Mouse (Mus musculus): Measurements from ENCODE around the gene Oip5. TPM values are rescaled to one million over a fixed set of nuclear protein-coding genes. Genes with fewer than 3 reads are reported as not detected.
"Not testable (repeated sequence)": the region's sequence is repeated elsewhere in the genome, so short reads cannot be mapped to it uniquely, and the experiment has no call there.

Gene Oip5
- polyA plus RNA-seq, 1 experiment from 2014 or later: 17.0 TPM

GRCm38 (mm10) chr2:119605361-119605973, 12.8 kb downstream of the Oip5 start:
- Histone ChIP-seq H3K9ac (no peak overlapping the region), H3K36me3 (peaks cover 71% of the 10 kb centered on the region), H3K27ac (no peak overlapping the region), H3K4me1 (replicated peaks) (peaks cover 24% of the 10 kb centered on the region), H3K9me3 (replicated peaks) (no peaks in the 10 kb centered on the region), H3K4me3 (no peak overlapping the region), H3K4me2 (no peak overlapping the region), H3K27me3 (no peaks in the 10 kb centered on the region)
- ATAC-seq (replicated peaks; ENCODE audit: insufficient number of reproducible peaks, insufficient read depth, low FRiP score, low read depth): no peak
- WGBS: 83% methylated on average over 6 of the region's 6 CpGs

- Histone ChIP-seq H3K9me3 (replicated peaks) (no peaks in the 10 kb centered on the region), H3K4me2 (no peak overlapping the region), H3K9ac (no peak overlapping the region), H3K36me3 (peaks cover 73% of the 10 kb centered on the region), H3K4me1 (replicated peaks) (peaks cover 24% of the 10 kb centered on the region), H3K27ac (no peak overlapping the region), H3K4me3 (no peak overlapping the region), H3K27me3 (no peaks in the 10 kb centered on the region)
- 25% methylated on average over 2 of the region's 2 CpGs for WGBS
- no peak for ATAC-seq (replicated peaks; ENCODE audit: insufficient number of reproducible peaks, insufficient read depth, low FRiP score, low read depth)
These were observed 14.4 kb downstream of the Oip5 start for GRCm38 (mm10) chr2:119603909-119604308.

GRCm38 (mm10) chr2:119602488-119602887, 15.8 kb downstream of the Oip5 start:
- H3K9me3 ChIP-seq (replicated peaks): no peaks in the 10 kb centered on the region
- WGBS: 33% methylated on average over 1 of the region's 1 CpGs
- peaks cover 32% of the 10 kb centered on the region for H3K4me1 ChIP-seq (replicated peaks)
- H3K36me3 ChIP-seq: peaks cover 70% of the 10 kb centered on the region
- H3K27me3 ChIP-seq: no peaks in the 10 kb centered on the region
- H3K4me3 ChIP-seq: 0 out of 2 replicates have a peak overlapping the region, but pooled peaks have one; percentile 7
- H3K4me2 ChIP-seq: no peak overlapping the region
- H3K27ac ChIP-seq: peak overlapping the region; percentile 29; the same call in 1 of the 2 replicates
- H3K9ac ChIP-seq: no peak overlapping the region
- ATAC-seq (replicated peaks; ENCODE audit: insufficient number of reproducible peaks, insufficient read depth, low FRiP score, low read depth): no peak

GRCm38 (mm10) chr2:119601575-119601974, 16.7 kb downstream of the Oip5 start:
- not testable (repeated sequence) for H3K9me3 ChIP-seq (replicated peaks); H3K4me3 ChIP-seq; H3K27ac ChIP-seq; ATAC-seq (replicated peaks; ENCODE audit: insufficient number of reproducible peaks, insufficient read depth, low FRiP score, low read depth); H3K4me2 ChIP-seq; H3K9ac ChIP-seq; H3K27me3 ChIP-seq
- Histone ChIP-seq H3K36me3 (peaks cover 71% of the 10 kb centered on the region), H3K4me1 (replicated peaks) (peaks cover 38% of the 10 kb centered on the region)
- 49% methylated on average over 3 of the region's 3 CpGs for whole genome bisulfite sequencing

- no peak overlapping the region for H3K4me2 ChIP-seq
- H3K9ac ChIP-seq: no peak overlapping the region
- no peak for ATAC-seq (replicated peaks; ENCODE audit: insufficient number of reproducible peaks, insufficient read depth, low FRiP score, low read depth)
- 77% methylated on average over 4 of the region's 4 CpGs for WGBS
- no peak overlapping the region for H3K27ac ChIP-seq
- peaks cover 71% of the 10 kb centered on the region for H3K36me3 ChIP-seq
- no peaks in the 10 kb centered on the region for H3K27me3 ChIP-seq
- H3K9me3 ChIP-seq (replicated peaks): no peaks in the 10 kb centered on the region
- peaks cover 39% of the 10 kb centered on the region for H3K4me1 ChIP-seq (replicated peaks)
- no peak overlapping the region for H3K4me3 ChIP-seq
These were observed 17.2 kb downstream of the Oip5 start for GRCm38 (mm10) chr2:119601027-119601426.

GRCm38 (mm10) chr2:119596781-119597330, 21.4 kb downstream of the Oip5 start:
- Histone ChIP-seq H3K9me3 (replicated peaks) (no peaks in the 10 kb centered on the region), H3K4me3 (no peak overlapping the region), H3K4me1 (replicated peaks) (peaks cover 37% of the 10 kb centered on the region), H3K4me2 (no peak overlapping the region), H3K27me3 (no peaks in the 10 kb centered on the region), H3K9ac (no peak overlapping the region), H3K36me3 (peaks cover 42% of the 10 kb centered on the region), H3K27ac (no peak overlapping the region)
- ATAC-seq (replicated peaks; ENCODE audit: insufficient number of reproducible peaks, insufficient read depth, low FRiP score, low read depth): no peak
- WGBS: 82% methylated on average over 8 of the region's 8 CpGs

- no peaks in the 10 kb centered on the region for H3K27me3 ChIP-seq
- peak overlapping the region; percentile 76 for H3K9ac ChIP-seq
- H3K4me3 ChIP-seq: peak overlapping the region; percentile 77
- no peak for ATAC-seq (replicated peaks; ENCODE audit: insufficient number of reproducible peaks, insufficient read depth, low FRiP score, low read depth)
- no peaks in the 10 kb centered on the region for H3K9me3 ChIP-seq (replicated peaks)
- peaks cover 35% of the 10 kb centered on the region for H3K36me3 ChIP-seq
- peaks cover 27% of the 10 kb centered on the region for H3K4me1 ChIP-seq (replicated peaks)
- WGBS: 14% methylated on average over 4 of the region's 4 CpGs
- peak overlapping the region; percentile 63 for H3K4me2 ChIP-seq
- peak overlapping the region; percentile 96 for H3K27ac ChIP-seq
These were observed 23.0 kb downstream of the Oip5 start for GRCm38 (mm10) chr2:119595308-119595707.

GRCm38 (mm10) chr2:119594113-119594981, 23.9 kb downstream of the Oip5 start:
- no peaks in the 10 kb centered on the region for H3K27me3 ChIP-seq
- under 1% methylated on average over 61 of the region's 61 CpGs for WGBS

GRCm38 (mm10) chr2:119593765-119594112, 24.5 kb downstream of the Oip5 start:
- Histone ChIP-seq H3K4me1 (replicated peaks) (peaks cover 27% of the 10 kb centered on the region), H3K4me2 (peak overlapping the region; percentile 57), H3K27me3 (no peaks in the 10 kb centered on the region), H3K9ac (peak overlapping the region; percentile 33), H3K4me3 (peak overlapping the region; percentile 77), H3K27ac (peak overlapping the region; percentile 96), H3K9me3 (replicated peaks) (no peaks in the 10 kb centered on the region), H3K36me3 (peaks cover 23% of the 10 kb centered on the region)
- peak; percentile 5; the same call in 1 of the 2 replicates for ATAC-seq (replicated peaks; ENCODE audit: insufficient number of reproducible peaks, insufficient read depth, low FRiP score, low read depth)
- WGBS: 5% methylated on average over 7 of the region's 7 CpGs

More at GRCm38 (mm10) chr2:119594113-119594981, 23.9 kb downstream of the Oip5 start:
- Histone ChIP-seq H3K36me3 (peaks cover 28% of the 10 kb centered on the region), H3K4me2 (peak overlapping the region; percentile 63), H3K9ac (peak overlapping the region; percentile 76), H3K9me3 (replicated peaks) (no peaks in the 10 kb centered on the region), H3K4me1 (replicated peaks) (peaks cover 27% of the 10 kb centered on the region), H3K4me3 (peak overlapping the region; percentile 77), H3K27ac (peak overlapping the region; percentile 96)
- ATAC-seq (replicated peaks; ENCODE audit: insufficient number of reproducible peaks, insufficient read depth, low FRiP score, low read depth): peak; percentile 95

- Histone ChIP-seq H3K4me3 (no peak overlapping the region), H3K27ac (no peak overlapping the region), H3K9me3 (replicated peaks) (no peaks in the 10 kb centered on the region), H3K36me3 (peaks cover 1% of the 10 kb centered on the region), H3K9ac (no peak overlapping the region), H3K27me3 (no peaks in the 10 kb centered on the region), H3K4me2 (no peak overlapping the region), H3K4me1 (replicated peaks) (peaks cover 11% of the 10 kb centered on the region)
- no peak for ATAC-seq (replicated peaks; ENCODE audit: insufficient number of reproducible peaks, insufficient read depth, low FRiP score, low read depth)
- WGBS: 88% methylated on average over 3 of the region's 3 CpGs
These were observed 27.0 kb downstream of the Oip5 start for GRCm38 (mm10) chr2:119591247-119591646.

- Histone ChIP-seq H3K4me1 (replicated peaks) (no peaks in the 10 kb centered on the region), H3K36me3 (no peaks in the 10 kb centered on the region), H3K4me3 (no peak overlapping the region), H3K27me3 (no peaks in the 10 kb centered on the region), H3K4me2 (no peak overlapping the region), H3K27ac (no peak overlapping the region), H3K9me3 (replicated peaks) (no peaks in the 10 kb centered on the region), H3K9ac (no peak overlapping the region)
- WGBS: 20% methylated on average over 4 of the region's 4 CpGs
- ATAC-seq (replicated peaks; ENCODE audit: insufficient number of reproducible peaks, insufficient read depth, low FRiP score, low read depth): no peak
These were observed 30.9 kb downstream of the Oip5 start for GRCm38 (mm10) chr2:119587383-119587782.

All from heart, embryonic 15.5 days (tissue).